Mouse (Mus musculus) R1 (cell line): ENCODE measurements at regions not wholly inside any gene's neighbourhood (a gene's known extent, or its start where the extent isn't known, plus 50 kb on each side); places are given as distances from the start of the nearest gene placed in this dataset.

Experiments
- DNase-seq: peaks from one replicate; pipeline ENCODE4 v3.0.0-alpha.2; 2018; ENCODE audit warnings: low read depth, low spot score

DNA sequence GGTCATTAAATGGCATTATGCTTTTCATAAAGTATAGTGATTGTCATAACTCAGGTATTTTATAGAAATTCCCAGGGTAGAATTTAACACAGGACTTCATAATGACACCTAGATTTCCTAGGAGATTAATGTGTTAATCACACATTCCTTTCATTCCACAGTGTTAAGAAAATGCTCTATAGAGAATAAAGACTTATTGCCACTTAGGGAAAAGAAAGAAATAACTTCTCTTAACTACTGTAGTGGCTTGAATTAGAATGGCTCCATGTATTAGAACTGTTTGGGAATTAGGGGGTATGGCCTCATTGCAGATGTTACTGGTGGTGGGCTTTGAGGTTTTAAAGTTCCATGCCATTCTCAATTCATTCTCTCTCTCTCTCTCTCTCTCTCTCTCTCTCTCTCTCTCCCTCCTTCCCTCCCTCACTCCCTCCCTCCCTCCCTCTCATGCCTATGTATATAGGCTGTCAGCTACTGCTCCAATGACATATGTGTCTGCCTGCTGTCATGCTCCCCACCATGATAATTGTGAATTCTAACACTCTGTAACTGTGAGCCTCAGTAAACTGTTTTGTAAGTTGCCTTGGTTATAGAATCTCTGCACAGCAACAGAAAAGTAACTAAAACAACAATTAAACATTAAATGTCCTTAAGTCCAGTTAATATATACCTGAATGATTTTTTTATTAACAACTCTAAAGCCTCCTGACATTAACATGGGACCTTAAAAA is 425.1 kb upstream of the Depdc1a start:
- DNase-seq, result no peak

GRCm38 (mm10) chr3:159056960-159057525 is 438.2 kb upstream of the Depdc1a start:
- DNase-seq, result peak; percentile 13

GRCm38 (mm10) chr3:159034806-159035205 is 460.4 kb upstream of the Depdc1a start:
- DNase-seq, result no peak

DNA sequence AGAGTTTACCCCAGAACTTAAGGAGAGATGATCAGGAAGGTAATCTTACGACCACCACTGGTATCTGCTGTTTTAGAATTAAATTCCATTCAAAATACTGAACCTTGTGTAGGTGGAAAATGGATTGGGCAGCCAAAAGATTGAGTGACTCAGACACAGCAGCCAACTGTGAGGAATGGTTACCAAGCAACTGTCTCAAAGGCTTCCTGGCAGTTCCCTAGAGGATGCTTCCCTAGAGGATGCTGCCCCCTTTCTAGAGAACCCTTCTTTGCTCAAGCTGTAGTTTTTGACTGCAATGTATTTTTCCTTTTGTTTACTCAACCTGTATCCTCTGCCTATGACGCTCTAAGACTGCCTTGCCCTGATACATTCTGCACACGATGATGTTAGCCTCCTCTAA is 463.7 kb upstream of the Depdc1a start:
- DNase-seq, result no peak

DNA sequence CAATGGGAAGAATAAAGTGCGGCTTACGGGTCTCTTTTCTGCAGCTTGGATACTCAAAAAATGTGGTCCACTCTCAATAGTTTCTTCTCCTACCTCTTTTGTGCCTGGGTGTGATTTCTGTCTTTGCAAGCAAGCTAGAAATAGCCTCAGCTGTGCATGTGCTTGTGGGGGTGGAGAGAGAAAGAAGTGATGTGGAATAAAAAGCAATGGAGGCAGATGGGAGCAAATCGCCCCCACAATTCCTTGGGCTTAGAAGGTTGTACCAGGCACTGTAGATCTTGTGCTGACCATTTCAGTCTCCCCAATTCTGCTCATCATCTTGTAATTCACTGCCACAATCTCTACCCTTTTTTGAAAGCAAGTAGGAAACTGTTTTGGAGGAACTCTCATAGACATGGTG is 464.6 kb upstream of the Depdc1a start:
- DNase-seq, result no peak

- no peak for DNase-seq
These were observed 465.3 kb upstream of the Depdc1a start for GRCm38 (mm10) chr3:159029951-159030350.

GRCm38 (mm10) chr3:159020447-159020846 is 458.4 kb upstream of the Lrrc7 start:
- no peak for DNase-seq

- no peak for DNase-seq
These were observed 455.2 kb upstream of the Lrrc7 start for GRCm38 (mm10) chr3:159017269-159017668.

DNA sequence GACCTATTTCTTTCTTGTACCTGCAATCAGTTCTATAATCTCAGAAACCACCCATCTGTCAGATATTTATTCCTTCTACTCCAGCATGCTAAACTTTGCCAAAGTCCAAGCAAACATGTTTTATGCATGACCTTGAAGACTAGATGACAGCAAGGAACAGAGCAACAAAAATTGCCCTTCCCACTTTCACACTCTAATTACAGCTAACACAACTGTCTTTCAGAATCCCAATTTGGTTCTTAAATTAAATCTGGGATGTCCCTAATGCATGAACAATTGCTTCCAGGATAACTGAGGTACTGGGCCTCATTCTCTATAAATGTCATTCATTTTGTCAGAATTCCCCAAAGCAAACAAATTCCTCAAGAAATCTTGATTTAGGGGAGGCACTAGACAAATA is 454.4 kb upstream of the Lrrc7 start:
- no peak for DNase-seq

DNA sequence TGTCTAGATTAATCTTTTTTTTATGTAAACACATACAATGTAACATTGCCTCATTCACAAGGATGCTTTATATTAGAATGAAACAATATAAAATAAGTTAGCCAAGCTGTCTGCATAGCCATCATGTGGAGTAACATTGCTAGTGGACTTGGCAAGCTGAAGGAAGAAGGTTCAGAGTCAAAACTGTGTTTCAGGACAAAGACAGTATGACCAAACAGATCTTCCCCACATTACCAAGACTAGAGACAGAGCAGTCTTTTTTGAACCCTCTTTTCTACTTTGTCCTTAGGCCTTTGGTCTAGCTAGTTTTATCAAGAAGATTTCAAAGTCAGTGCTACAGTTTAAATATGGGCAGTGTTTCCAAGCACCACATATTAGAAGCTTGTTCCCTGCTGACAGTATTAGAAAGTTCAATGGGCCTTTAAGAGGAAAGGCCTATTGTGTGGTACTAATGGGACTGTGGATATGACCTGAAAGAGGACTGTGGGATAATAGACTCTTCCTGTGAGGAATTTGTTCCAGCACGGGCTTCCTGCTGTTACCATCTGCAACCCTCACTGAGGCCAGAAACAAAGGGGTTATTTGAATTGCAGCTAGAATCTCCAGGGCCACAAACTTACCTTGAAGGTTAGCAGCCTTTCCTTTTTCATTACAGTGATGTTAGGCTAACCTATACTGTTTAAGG is 449.1 kb upstream of the Lrrc7 start:
- peak; percentile 86 for DNase-seq

DNA sequence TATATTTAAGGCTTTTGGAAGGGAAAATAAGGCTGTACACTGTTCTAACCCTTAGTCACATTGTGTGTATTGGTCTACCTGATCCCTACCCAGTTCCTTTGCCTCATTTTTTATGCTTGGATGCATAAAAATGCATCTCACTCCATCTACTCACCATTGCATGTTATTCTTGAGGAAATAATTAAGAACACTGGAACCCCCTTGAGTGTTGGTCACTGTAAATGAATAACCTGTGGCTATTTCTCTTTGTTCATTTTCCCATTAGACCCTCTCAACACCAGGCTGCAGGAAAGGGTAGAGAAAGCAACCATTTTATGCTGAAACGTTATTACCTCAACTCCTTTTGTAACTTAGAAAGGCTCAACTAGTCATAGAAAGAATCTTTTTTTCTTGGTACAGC is 442.0 kb upstream of the Lrrc7 start:
- no peak for DNase-seq

GRCm38 (mm10) chr3:158985438-158986111 is 423.6 kb upstream of the Lrrc7 start:
- DNase-seq, result no peak

DNA sequence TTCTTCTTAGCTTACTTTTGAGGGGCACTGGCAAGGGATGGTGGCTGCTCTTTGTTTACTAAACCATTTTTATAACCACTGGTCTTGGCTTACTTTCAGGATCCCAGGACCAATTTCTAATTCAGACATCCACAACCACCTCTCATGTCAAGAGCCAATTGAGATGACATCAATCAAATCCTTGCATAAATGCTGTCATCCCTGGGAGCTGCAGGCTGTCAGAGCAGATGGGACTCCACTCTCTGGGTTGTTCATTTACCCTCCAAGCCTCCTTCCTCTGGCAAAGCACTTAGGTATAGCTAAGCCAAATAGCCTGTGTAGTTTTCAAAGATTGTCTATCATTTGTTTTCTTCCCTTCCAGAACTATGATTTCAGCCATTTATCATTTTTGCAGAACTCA is 385.0 kb upstream of the Lrrc7 start:
- no peak for DNase-seq

DNA sequence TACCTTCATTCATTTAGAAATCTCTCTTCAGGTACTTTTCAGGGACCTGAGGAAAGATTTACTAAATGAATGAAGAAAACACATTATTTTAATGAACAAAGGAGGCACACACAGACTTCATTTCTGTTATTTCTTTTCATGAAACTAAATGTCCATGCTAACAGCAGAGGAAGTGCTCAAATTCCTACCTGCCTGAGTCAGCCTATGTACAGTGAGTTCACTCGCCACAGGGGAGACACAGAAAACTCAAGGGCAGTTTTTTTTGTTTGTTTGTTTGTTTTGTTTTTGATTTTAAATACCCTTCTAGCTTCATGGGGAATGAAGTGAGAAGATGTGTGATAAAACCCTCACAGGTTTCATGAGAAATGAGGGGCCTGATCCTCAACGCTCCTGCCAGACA is 343.1 kb upstream of the Lrrc7 start:
- DNase-seq, result no peak

DNA sequence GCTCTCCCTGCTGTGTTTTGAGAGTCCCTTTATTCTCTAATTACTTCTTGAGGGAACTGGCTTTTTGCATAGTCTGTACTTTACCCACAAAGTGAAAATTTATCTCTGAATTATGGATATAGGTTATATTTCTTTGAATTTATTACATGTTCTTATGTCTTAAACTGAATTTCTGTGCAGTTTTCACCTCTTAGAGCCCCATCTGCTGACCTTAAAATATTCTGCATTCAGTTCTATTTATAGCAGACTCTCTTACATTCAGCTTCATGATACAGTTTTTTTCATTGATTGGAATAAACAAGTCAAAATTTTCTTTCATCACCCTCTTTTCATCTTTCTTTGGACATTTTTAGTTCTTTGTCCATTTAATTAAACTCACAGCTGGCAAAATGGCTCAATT is 337.4 kb upstream of the Lrrc7 start:
- DNase-seq, result no peak

- peak; percentile 1 for DNase-seq
These were observed 324.8 kb upstream of the Lrrc7 start for GRCm38 (mm10) chr3:158886732-158887386.

DNA sequence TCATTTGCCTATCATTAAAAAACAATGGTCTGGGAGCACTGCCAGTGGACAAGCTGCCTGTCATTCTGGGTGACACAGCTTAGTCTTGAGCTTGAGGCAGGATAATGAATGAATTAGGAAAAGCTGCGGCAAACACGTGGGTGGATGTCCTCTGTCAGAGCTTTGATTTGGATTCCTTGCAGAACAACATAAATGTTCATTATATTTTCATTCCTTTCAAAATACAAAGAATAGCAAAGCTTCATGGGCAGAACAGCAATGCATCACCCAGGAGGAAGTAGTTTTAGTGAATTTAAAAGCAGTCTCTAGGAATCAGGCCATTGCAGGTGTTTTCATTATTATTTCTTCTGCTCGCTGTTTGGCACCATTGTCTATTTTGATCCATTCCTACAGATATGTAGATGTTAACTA is 324.3 kb upstream of the Lrrc7 start:
- no peak for DNase-seq
